Mouse (Mus musculus): ENCODE data around the gene Lrrc71.
A peak's percentile ranks its signal among the peaks of the same experiment; 100 is the strongest.

Gene Lrrc71

GRCm38 (mm10) chr3:87748431-87748830 lies at the start of gene Lrrc71:
TSS of gene Lrrc71 (minus strand) at chr3:87748625.
- DNase-seq: no peak

- peak; percentile 33 for DNase-seq
Measured at GRCm38 (mm10) chr3:87796736-87797334, 48.4 kb upstream of the Lrrc71 start, which contains the start of gene Insrr. TSS of gene Insrr (plus strand) at chr3:87796951.

- peak; percentile 81 for DNase-seq
Measured at GRCm38 (mm10) chr3:87795336-87796277, 47.2 kb upstream of the Lrrc71 start.

GRCm38 (mm10) chr3:87794922-87795325 lies 46.5 kb upstream of the Lrrc71 start, which contains the start of gene Ntrk1:
TSS of gene Ntrk1 (minus strand) at chr3:87795162.
- peak; percentile 35 for DNase-seq

GRCm38 (mm10) chr3:87789768-87790167 lies 41.3 kb upstream of the Lrrc71 start:
- DNase-seq: no peak

GRCm38 (mm10) chr3:87789248-87789647 lies 40.8 kb upstream of the Lrrc71 start:
- no peak for DNase-seq

- DNase-seq: no peak
Measured at GRCm38 (mm10) chr3:87785626-87786214, 37.3 kb upstream of the Lrrc71 start.

GRCm38 (mm10) chr3:87785156-87785555 lies 36.7 kb upstream of the Lrrc71 start:
- DNase-seq: no peak

GRCm38 (mm10) chr3:87783282-87784023 lies 35.0 kb upstream of the Lrrc71 start:
- DNase-seq: no peak

GRCm38 (mm10) chr3:87779086-87779485 lies 30.7 kb upstream of the Lrrc71 start:
- DNase-seq: no peak

GRCm38 (mm10) chr3:87778283-87778682 lies 29.9 kb upstream of the Lrrc71 start:
- no peak for DNase-seq

GRCm38 (mm10) chr3:87771088-87771487 lies 22.7 kb upstream of the Lrrc71 start:
- DNase-seq: no peak

GRCm38 (mm10) chr3:87770280-87770679 lies 21.9 kb upstream of the Lrrc71 start:
- peak; percentile 57 for DNase-seq

GRCm38 (mm10) chr3:87769506-87769905 lies 21.1 kb upstream of the Lrrc71 start:
- DNase-seq: no peak

GRCm38 (mm10) chr3:87768844-87769243 lies 20.4 kb upstream of the Lrrc71 start:
- peak; percentile 90 for DNase-seq

- no peak for DNase-seq
Measured at GRCm38 (mm10) chr3:87768431-87768830, 20.0 kb upstream of the Lrrc71 start.

GRCm38 (mm10) chr3:87767764-87768163 lies 19.3 kb upstream of the Lrrc71 start:
- no peak for DNase-seq

GRCm38 (mm10) chr3:87766284-87766667 lies 17.9 kb upstream of the Lrrc71 start:
- DNase-seq: no peak

- DNase-seq: peak; percentile 36
Measured at GRCm38 (mm10) chr3:87765631-87766283, 17.3 kb upstream of the Lrrc71 start.

- DNase-seq: peak; percentile 82
Measured at GRCm38 (mm10) chr3:87765091-87765490, 16.7 kb upstream of the Lrrc71 start.

GRCm38 (mm10) chr3:87764506-87764905 lies 16.1 kb upstream of the Lrrc71 start:
- no peak for DNase-seq

GRCm38 (mm10) chr3:87763683-87764289 lies 15.4 kb upstream of the Lrrc71 start:
- DNase-seq: peak; percentile 46

Data from thymus, postnatal 4 days (tissue).